Mouse (Mus musculus) lung, embryonic 14.5 days (tissue): ENCODE data around the gene Vrk1. TPM values are rescaled to one million over a fixed set of nuclear protein-coding genes. Genes with fewer than 3 reads are reported as not detected.
A peak's percentile ranks its signal among the peaks of the same experiment; 100 is the strongest.

Source experiments
- ATAC-seq: fragments of 200-750 bp; cut with Nextera tagmentation; 2 replicates; pipeline ENCODE4 v1.8.0; 2017; ENCODE audit warnings: mild to moderate bottlenecking, moderate TSS enrichment, moderate library complexity; ENCODE audit not compliant: insufficient read depth
- DNase-seq: peaks from one replicate; pipeline ENCODE4 v3.0.0-alpha.2; 2015
- H3K27ac ChIP-seq: fragments of 300-500 bp; sonication (generic); 2 replicates; pipeline ENCODE4 v1.5.1; 2014; ENCODE audit warnings: low read depth, mild to moderate bottlenecking, moderate library complexity
- H3K27me3 ChIP-seq: fragments of 300-500 bp; sonication (generic); 2 replicates; pipeline ENCODE4 v1.6.1; 2014; ENCODE audit warnings: low read length, control low read depth; ENCODE audit not compliant: insufficient read depth
- H3K36me3 ChIP-seq: fragments of 300-500 bp; sonication (generic); 2 replicates; pipeline ENCODE4 v1.6.1; 2014; ENCODE audit warnings: control low read depth; ENCODE audit not compliant: insufficient read depth
- H3K4me1 ChIP-seq: fragments of 300-500 bp; sonication (generic); 2 replicates; pipeline ENCODE4 v1.6.1; 2014; ENCODE audit warnings: antibody characterized with exemption, control low read depth; ENCODE audit not compliant: insufficient read depth
- H3K4me2 ChIP-seq: fragments of 300-500 bp; sonication (generic); 2 replicates; pipeline ENCODE4 v1.6.1; 2014; ENCODE audit warnings: mild to moderate bottlenecking
- H3K4me3 ChIP-seq: fragments of 300-500 bp; sonication (generic); 2 replicates; pipeline ENCODE4 v1.5.1; 2014; ENCODE audit warnings: low read depth, low read length
- H3K9ac ChIP-seq: fragments of 300-500 bp; sonication (generic); 2 replicates; pipeline ENCODE4 v1.6.1; 2014
- H3K9me3 ChIP-seq: fragments of 300-500 bp; sonication (generic); 2 replicates; pipeline ENCODE4 v1.6.1; 2016; ENCODE audit warnings: low read depth, low read length, control low read depth
- CTCF ChIP-seq: IDR thresholded peaks from 2 replicates; pipeline ENCODE4 v1.5.1; 2016; ENCODE audit warnings: antibody characterized with exemption, low read depth
- WGBS: fragments of 180-500 bp; shearing (Covaris S2); extraction: QIAGEN DNeasy Blood & Tissue Kit; methylation state at CpG from one replicate; pipeline ENCODE4 v1.1.7; 2014; 5-methylcytosine and 5-hydroxymethylcytosine counted together
- polyA plus RNA-seq: library from polyadenylated mRNA; unstranded; fragments of >200 nt; fragmentation: Nextera tagmentation; extraction: Ambion mirVana; gene quantifications from 2 replicates; pipeline ENCODE4 v1.2.1, GENCODE M21; 2014

Gene Vrk1
- polyA plus RNA-seq, 1 experiment from 2014 or later = 86.2 TPM

GRCm38 (mm10) chr12:105967806-105968205 is 42.2 kb upstream of the Vrk1 start:
- ATAC-seq (no peak), DNase-seq (no peak)
- no peak for TF ChIP-seq CTCF
- no peaks in the 10 kb centered on the region for H3K36me3 ChIP-seq
- no peaks in the 10 kb centered on the region for H3K27me3 ChIP-seq
- WGBS = 5% methylated on average over 18 of the region's 18 CpGs
- no peak overlapping the region for H3K27ac ChIP-seq
- H3K9me3 ChIP-seq = no peaks in the 10 kb centered on the region
- no peak overlapping the region for H3K9ac ChIP-seq
- H3K4me1 ChIP-seq = no peaks in the 10 kb centered on the region
- H3K4me3 ChIP-seq = peak overlapping the region; percentile 14; the same call in 1 of the 2 replicates
- peak overlapping the region; percentile 45 for H3K4me2 ChIP-seq

GRCm38 (mm10) chr12:105971182-105971581 is 38.8 kb upstream of the Vrk1 start:
- TF ChIP-seq CTCF = no peak
- Histone ChIP-seq H3K4me1 (no peaks in the 10 kb centered on the region), H3K27me3 (no peaks in the 10 kb centered on the region), H3K27ac (no peak overlapping the region), H3K36me3 (no peaks in the 10 kb centered on the region), H3K9ac (no peak overlapping the region), H3K4me3 (no peak overlapping the region), H3K9me3 (no peaks in the 10 kb centered on the region), H3K4me2 (no peak overlapping the region)
- 53% methylated on average over 7 of the region's 7 CpGs for WGBS
- DNase-seq (no peak), ATAC-seq (no peak)

DNA sequence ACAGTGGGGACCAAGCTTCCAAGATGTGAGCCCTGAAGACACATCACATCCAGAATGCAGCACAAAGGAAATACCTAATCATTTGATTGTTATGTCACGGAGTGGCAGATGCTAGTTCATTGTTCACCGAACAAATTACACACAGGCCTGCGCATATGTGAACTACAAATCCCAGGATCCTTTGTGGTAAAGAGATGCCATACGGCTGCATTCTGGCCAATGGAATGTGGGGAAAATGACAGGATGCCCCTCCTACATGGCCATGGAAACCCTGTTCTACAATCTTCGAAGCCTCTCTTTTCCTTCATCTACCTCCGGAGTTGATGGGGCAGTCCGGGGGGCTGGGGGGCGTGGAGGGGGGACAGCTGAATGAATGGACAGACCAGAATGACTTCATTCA is 37.4 kb upstream of the Vrk1 start:
- no peak for ATAC-seq
- no peak for TF ChIP-seq CTCF
- no peak for DNase-seq
- no peak overlapping the region for H3K9ac ChIP-seq
- H3K4me3 ChIP-seq = no peak overlapping the region
- no peak overlapping the region for H3K4me2 ChIP-seq
- no peaks in the 10 kb centered on the region for H3K27me3 ChIP-seq
- no peaks in the 10 kb centered on the region for H3K36me3 ChIP-seq
- no peaks in the 10 kb centered on the region for H3K4me1 ChIP-seq
- 89% methylated on average over 8 of the region's 8 CpGs for WGBS
- no peaks in the 10 kb centered on the region for H3K9me3 ChIP-seq
- no peak overlapping the region for H3K27ac ChIP-seq

DNA sequence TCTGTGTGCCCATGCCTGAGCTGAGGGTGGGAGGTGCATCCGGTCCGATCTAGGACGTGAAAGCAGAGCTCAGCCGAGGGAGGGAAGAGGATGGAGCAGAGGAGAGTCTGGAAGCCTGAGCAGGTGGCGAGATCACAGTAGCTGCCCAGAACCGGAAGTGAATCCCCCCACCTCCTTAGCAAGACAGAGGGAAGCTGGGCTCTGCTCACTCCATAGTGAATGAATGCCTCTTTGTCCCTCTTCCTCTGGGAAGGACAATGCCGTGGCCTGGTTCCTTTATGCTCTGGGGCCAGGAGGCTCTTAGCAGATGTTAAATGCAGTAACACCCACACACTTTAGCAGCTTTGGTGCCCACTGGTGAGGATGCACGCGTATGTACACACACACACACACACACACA is 36.3 kb upstream of the Vrk1 start:
- 54% methylated on average over 9 of the region's 9 CpGs for WGBS
- H3K27ac ChIP-seq = no peak overlapping the region

DNA sequence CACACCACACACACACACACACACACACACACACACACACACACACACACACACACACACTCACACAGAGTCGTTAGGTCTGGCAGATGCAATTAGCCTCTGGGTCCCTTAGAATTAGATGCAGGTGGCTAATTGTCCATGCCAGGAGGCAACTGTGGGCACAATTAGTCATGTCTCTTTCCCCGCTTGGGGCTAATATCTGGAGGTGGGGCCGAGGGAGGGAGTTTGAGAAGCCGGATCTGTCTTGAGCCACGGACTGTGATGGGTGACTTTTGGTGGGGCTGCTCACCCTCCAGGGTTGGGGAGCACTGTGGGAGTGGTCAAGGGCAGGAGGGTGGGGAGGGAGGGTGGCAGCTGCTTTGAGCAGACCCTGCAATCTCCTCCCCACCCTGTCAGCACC is 35.9 kb upstream of the Vrk1 start:
- H3K27me3 ChIP-seq = no peaks in the 10 kb centered on the region
- no peak overlapping the region for H3K4me2 ChIP-seq
- 58% methylated on average over 5 of the region's 5 CpGs for WGBS
- no peak for TF ChIP-seq CTCF
- H3K4me1 ChIP-seq = no peaks in the 10 kb centered on the region
- no peaks in the 10 kb centered on the region for H3K9me3 ChIP-seq
- H3K36me3 ChIP-seq = no peaks in the 10 kb centered on the region
- no peak overlapping the region for H3K4me3 ChIP-seq
- ATAC-seq (no peak), DNase-seq (no peak)
- no peak overlapping the region for H3K9ac ChIP-seq
- H3K27ac ChIP-seq = no peak overlapping the region

More for the DNA sequence above, 36.3 kb upstream of the Vrk1 start:
- Histone ChIP-seq H3K9ac (no peak overlapping the region), H3K9me3 (no peaks in the 10 kb centered on the region), H3K36me3 (no peaks in the 10 kb centered on the region), H3K27me3 (no peaks in the 10 kb centered on the region), H3K4me2 (no peak overlapping the region), H3K4me3 (no peak overlapping the region), H3K4me1 (no peaks in the 10 kb centered on the region)
- DNase-seq (no peak), ATAC-seq (no peak)
- TF ChIP-seq CTCF = no peak

GRCm38 (mm10) chr12:105981121-105981973 is 28.7 kb upstream of the Vrk1 start:
- H3K4me1 ChIP-seq = no peaks in the 10 kb centered on the region
- no peaks in the 10 kb centered on the region for H3K27me3 ChIP-seq
- H3K4me3 ChIP-seq = no peak overlapping the region; the same call in 1 of the 2 replicates
- H3K9ac ChIP-seq = no peak overlapping the region
- H3K27ac ChIP-seq = no peak overlapping the region
- DNase-seq (peak; percentile 43), ATAC-seq (peak; percentile 62; the same call in 1 of the 2 replicates)
- H3K4me2 ChIP-seq = peak overlapping the region; percentile 43
- TF ChIP-seq CTCF = no peak
- 17% methylated on average over 13 of the region's 16 CpGs for WGBS
- no peaks in the 10 kb centered on the region for H3K36me3 ChIP-seq
- H3K9me3 ChIP-seq = no peaks in the 10 kb centered on the region

DNA sequence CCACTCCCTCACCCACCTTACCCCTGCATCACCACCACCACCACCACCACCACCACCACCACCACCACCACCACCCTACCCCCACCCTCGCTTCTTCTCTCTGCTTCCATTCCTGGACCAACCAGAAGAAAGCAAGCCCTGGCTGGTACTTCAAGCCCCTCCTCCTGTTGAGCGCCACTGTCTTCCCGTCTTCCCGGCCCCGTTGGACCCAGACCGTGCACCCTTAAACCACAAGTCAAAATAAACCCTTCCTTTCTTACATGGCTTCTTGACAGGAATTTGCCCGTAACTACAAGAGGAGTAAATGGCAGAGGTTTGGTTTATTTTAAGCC is 28.1 kb upstream of the Vrk1 start:
- no peak for ATAC-seq
- no peak for TF ChIP-seq CTCF
- no peaks in the 10 kb centered on the region for H3K27me3 ChIP-seq
- no peak overlapping the region for H3K9ac ChIP-seq
- no peaks in the 10 kb centered on the region for H3K9me3 ChIP-seq
- 77% methylated on average over 6 of the region's 7 CpGs for WGBS
- no peaks in the 10 kb centered on the region for H3K36me3 ChIP-seq
- no peak overlapping the region for H3K4me3 ChIP-seq
- no peak for DNase-seq
- no peaks in the 10 kb centered on the region for H3K4me1 ChIP-seq
- H3K27ac ChIP-seq = no peak overlapping the region
- no peak overlapping the region for H3K4me2 ChIP-seq

- Histone ChIP-seq H3K9me3 (no peaks in the 10 kb centered on the region), H3K4me3 (no peak overlapping the region), H3K27me3 (no peaks in the 10 kb centered on the region), H3K4me1 (no peaks in the 10 kb centered on the region), H3K4me2 (no peak overlapping the region), H3K9ac (no peak overlapping the region), H3K36me3 (no peaks in the 10 kb centered on the region), H3K27ac (no peak overlapping the region)
- TF ChIP-seq CTCF = no peak
- DNase-seq (no peak), ATAC-seq (no peak)
- 85% methylated on average over 6 of the region's 6 CpGs for WGBS
These were observed 27.4 kb upstream of the Vrk1 start for GRCm38 (mm10) chr12:105982598-105982997.
